Mouse (Mus musculus) bone marrow macrophage, adult 2 months (primary cell): ENCODE measurements around the gene Cep41.

Source experiments
- CTCF ChIP-seq: IDR thresholded peaks from 2 replicates; pipeline ENCODE4 v1.5.1; 2012; ENCODE audit warnings: low read depth, mild to moderate bottlenecking, low read length, moderate library complexity
- POLR2A ChIP-seq: IDR thresholded peaks from 2 replicates; pipeline ENCODE4 v1.6.1; 2012; ENCODE audit warnings: mild to moderate bottlenecking, low read depth, low read length, borderline replicate concordance

DNA sequence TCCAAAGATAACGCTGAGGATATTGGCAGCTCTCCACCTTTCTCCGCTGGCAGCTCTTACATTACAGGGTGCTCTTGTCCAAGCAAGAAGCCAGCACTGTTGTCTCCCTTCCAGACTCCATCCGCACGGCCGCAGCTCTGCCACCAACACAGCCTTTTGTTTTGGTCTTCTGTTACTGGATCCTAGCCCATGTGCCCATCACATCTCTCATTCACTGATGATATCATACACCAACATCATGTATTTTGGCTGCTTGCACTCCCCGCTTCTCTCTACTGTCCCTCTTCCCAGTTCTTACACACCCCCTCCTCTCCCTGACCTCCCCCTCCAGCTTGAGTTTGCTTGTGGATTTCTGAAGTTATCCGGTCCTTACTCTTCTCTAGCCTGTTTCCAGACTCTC is 23.2 kb upstream of the Cep41 start:
- no peak for TF ChIP-seq CTCF
- no peak for TF ChIP-seq POLR2A
